Mouse (Mus musculus): ENCODE results near the gene Srgap3.

GRCm38 (mm10) chr6:112958360-112958759 is 11.3 kb upstream of the Srgap3 start:
- TF ChIP-seq CTCF (conservative IDR thresholded peaks at IDR 0.05; ENCODE audit: insufficient read depth, insufficient read length, low read depth, low read length) (no peak), POLR2A (IDR thresholded peaks at IDR 0.05; ENCODE audit: low read depth, low read length) (no peak)

Data from kidney, adult 2 months (tissue).